Mouse (Mus musculus) liver, embryonic 14.5 days (tissue): ENCODE measurements around the gene Map7. TPM values are rescaled to one million over a fixed set of nuclear protein-coding genes. Genes with fewer than 3 reads are reported as not detected.

Source experiments
- ATAC-seq: fragments of 200-750 bp; cut with Nextera tagmentation; 2 replicates; pipeline ENCODE4 v1.8.0; 2017; ENCODE audit warnings: moderate number of reproducible peaks, mild to moderate bottlenecking, moderate library complexity; ENCODE audit not compliant: insufficient read depth
- DNase-seq, 3 experiments: peaks; one replicate each; pipeline ENCODE4 v3.0.0-alpha.2; 2012 to 2013; ENCODE audit warnings: low read depth in 3 of 3, low spot score in 3 of 3
- H3K27ac ChIP-seq: fragments of 300-500 bp; sonication (generic); 2 replicates; pipeline ENCODE4 v1.5.1; 2014; ENCODE audit warnings: moderate library complexity, mild to moderate bottlenecking, control low read depth, inconsistent platforms
- H3K27me3 ChIP-seq: fragments of 300-500 bp; sonication (generic); 2 replicates; pipeline ENCODE4 v1.6.1; 2014; ENCODE audit warnings: mild to moderate bottlenecking, low read length, moderate library complexity; ENCODE audit not compliant: control insufficient read depth, insufficient read depth
- H3K36me3 ChIP-seq: fragments of 300-500 bp; sonication (generic); replicated peaks from 2 replicates; pipeline ENCODE4 v1.6.1; 2014; ENCODE audit warnings: low read depth; ENCODE audit not compliant: control insufficient read depth, insufficient read depth
- H3K4me1 ChIP-seq, 2 experiments: fragments of 200-500 bp in 1 of 2; fragments of 300-500 bp in 1 of 2; sonication (generic) in 1 of 2; replicated peaks; 2 replicates each; pipeline ENCODE4 v1.6.1; 2012 to 2014; ENCODE audit warnings: antibody characterized with exemption in 1 of 2, inconsistent platforms in 1 of 2, low read length in 1 of 2; ENCODE audit not compliant: control insufficient read depth in 2 of 2, insufficient read depth in 2 of 2
- H3K4me2 ChIP-seq: fragments of 300-500 bp; sonication (generic); 2 replicates; pipeline ENCODE4 v1.6.1; 2014; ENCODE audit warnings: low read depth, mild to moderate bottlenecking, control low read depth, moderate library complexity
- H3K4me3 ChIP-seq, 2 experiments: fragments of 200-500 bp in 1 of 2; fragments of 300-500 bp in 1 of 2; sonication (generic) in 1 of 2; 2 replicates each; pipeline ENCODE4 v1.5.1; 2012 to 2014; ENCODE audit warnings: low read depth in 2 of 2, low read length in 2 of 2, mild to moderate bottlenecking in 2 of 2, control low read depth in 1 of 2, inconsistent platforms in 1 of 2, moderate library complexity in 1 of 2; ENCODE audit not compliant: insufficient read depth in 1 of 2
- H3K9ac ChIP-seq: fragments of 300-500 bp; sonication (generic); replicated peaks from 2 replicates; pipeline ENCODE4 v1.6.1; 2014; ENCODE audit warnings: mild to moderate bottlenecking, control low read depth, moderate library complexity
- H3K9me3 ChIP-seq: fragments of 300-500 bp; sonication (generic); 2 replicates; pipeline ENCODE4 v1.6.1; 2016; ENCODE audit warnings: low read length, mixed read lengths; ENCODE audit not compliant: control insufficient read depth
- CTCF ChIP-seq: IDR thresholded peaks from 2 replicates; pipeline ENCODE4 v1.5.1; 2016; ENCODE audit warnings: antibody characterized with exemption, low read depth, control low read depth
- EP300 ChIP-seq: IDR thresholded peaks from 2 replicates; pipeline ENCODE4 v1.6.1; 2016; ENCODE audit warnings: antibody characterized with exemption, low read depth
- WGBS: fragments of 180-500 bp; shearing (Covaris S2); extraction: QIAGEN DNeasy Blood & Tissue Kit; methylation state at CpG from one replicate; pipeline ENCODE4 v1.1.7; 2014; ENCODE audit not compliant: insufficient replicate concordance; 5-methylcytosine and 5-hydroxymethylcytosine counted together
- polyA plus RNA-seq, 2 experiments: library from polyadenylated mRNA; depleted of rRNA in 1 of 2; stranded (reverse) in 1 of 2; unstranded in 1 of 2; fragments of >200 nt; fragmentation: Nextera tagmentation in 1 of 2; extraction: Ambion mirVana in 1 of 2; gene quantifications; 2 replicates each; pipeline versions ENCODE4 v1.2.1 to v1.2.3; 2012 to 2014

Map7 gene
- polyA plus RNA-seq, 2 experiments: 2.2 to 2.3 TPM

GRCm38 (mm10) chr10:20236241-20236640 lies 88.0 kb downstream of the Map7 start:
- TF ChIP-seq EP300: no peak
- no peak for TF ChIP-seq CTCF
- ATAC-seq (no peak), DNase-seq (peak in 2 of 3 experiments; percentile 6 to 17)
- Histone ChIP-seq H3K36me3 (no peaks in the 10 kb centered on the region), H3K4me3 (no peak overlapping the region), H3K27ac (no peak overlapping the region), H3K9me3 (no peaks in the 10 kb centered on the region), H3K4me2 (no peak overlapping the region), H3K4me1 (peaks cover 0 to 4% of the 10 kb centered on the region in 2 experiments; a peak in 1 of 4 replicates), H3K27me3 (no peaks in the 10 kb centered on the region), H3K9ac (no peak overlapping the region)
- WGBS: 34% methylated on average over 6 of the region's 6 CpGs

GRCm38 (mm10) chr10:20238281-20238680 lies 90.0 kb downstream of the Map7 start:
- ATAC-seq: no peak
- H3K9me3 ChIP-seq: no peaks in the 10 kb centered on the region
- H3K27ac ChIP-seq: no peak overlapping the region
- WGBS: 64% methylated on average over 5 of the region's 5 CpGs
- no peak overlapping the region for H3K9ac ChIP-seq
- TF ChIP-seq CTCF (no peak), EP300 (no peak)
- peaks cover 0 to 6% of the 10 kb centered on the region in 2 experiments; a peak in 2 of 4 replicates for H3K4me1 ChIP-seq
- no peak for DNase-seq
- H3K4me2 ChIP-seq: no peak overlapping the region
- H3K27me3 ChIP-seq: no peaks in the 10 kb centered on the region
- no peak overlapping the region for H3K4me3 ChIP-seq
- no peaks in the 10 kb centered on the region for H3K36me3 ChIP-seq

DNA sequence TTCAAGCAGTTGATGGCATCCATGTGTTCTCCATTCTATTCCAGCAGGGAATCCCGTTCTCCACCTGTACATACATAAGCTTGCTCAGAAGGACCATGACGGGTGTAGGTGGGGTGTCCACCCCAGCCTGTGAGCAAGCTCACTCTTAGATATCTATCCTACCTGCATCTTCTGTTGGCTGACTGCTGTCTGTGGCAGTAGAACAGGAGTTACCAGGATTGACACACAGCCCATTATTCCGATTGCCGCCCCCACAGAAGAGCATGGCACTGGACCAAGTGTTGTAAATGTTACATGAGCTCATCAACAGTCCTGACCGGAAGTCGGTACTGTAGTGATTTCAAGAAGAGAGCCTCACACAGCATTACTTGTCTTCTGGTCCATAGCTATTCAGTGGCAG lies 92.6 kb downstream of the Map7 start:
- no peak overlapping the region for H3K9ac ChIP-seq
- DNase-seq: no peak
- peaks cover 0 to 2% of the 10 kb centered on the region in 2 experiments; a peak in 1 of 4 replicates for H3K4me1 ChIP-seq
- H3K4me3 ChIP-seq: no peak overlapping the region
- 76% methylated on average over 6 of the region's 6 CpGs for WGBS
- H3K9me3 ChIP-seq: no peaks in the 10 kb centered on the region
- H3K27ac ChIP-seq: no peak overlapping the region
- no peak overlapping the region for H3K4me2 ChIP-seq
- no peaks in the 10 kb centered on the region for H3K27me3 ChIP-seq
- ATAC-seq: no peak
- TF ChIP-seq EP300 (no peak), CTCF (no peak)
- H3K36me3 ChIP-seq: no peaks in the 10 kb centered on the region

DNA sequence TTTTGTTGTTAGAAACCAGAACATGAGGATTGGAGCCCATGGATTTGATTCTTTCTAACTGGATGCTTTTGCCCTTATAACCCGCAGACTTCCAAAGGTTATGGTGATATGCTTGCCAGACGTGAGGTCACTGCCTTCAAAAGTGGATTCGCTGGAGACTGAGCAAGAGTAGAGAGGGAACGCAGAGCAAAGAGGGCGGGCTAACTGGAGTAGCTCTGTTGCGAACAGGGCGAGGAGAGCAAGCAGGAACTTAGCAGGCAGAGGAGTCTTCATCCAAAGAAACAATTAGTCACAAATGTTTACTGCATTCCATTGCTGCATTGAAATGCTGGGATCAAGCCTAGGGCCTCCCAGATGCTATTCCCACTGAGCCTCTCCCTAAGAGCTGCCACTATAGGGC lies 95.0 kb downstream of the Map7 start:
- Histone ChIP-seq H3K9me3 (no peaks in the 10 kb centered on the region), H3K4me1 (peaks cover 0 to 2% of the 10 kb centered on the region in 2 experiments; a peak in 1 of 4 replicates), H3K36me3 (no peaks in the 10 kb centered on the region), H3K4me2 (no peak overlapping the region), H3K4me3 (no peak overlapping the region), H3K27me3 (no peaks in the 10 kb centered on the region), H3K9ac (no peak overlapping the region), H3K27ac (no peak overlapping the region)
- ATAC-seq: no peak
- no peak for TF ChIP-seq EP300
- TF ChIP-seq CTCF: no peak
- WGBS: 72% methylated on average over 7 of the region's 7 CpGs
- no peak for DNase-seq

DNA sequence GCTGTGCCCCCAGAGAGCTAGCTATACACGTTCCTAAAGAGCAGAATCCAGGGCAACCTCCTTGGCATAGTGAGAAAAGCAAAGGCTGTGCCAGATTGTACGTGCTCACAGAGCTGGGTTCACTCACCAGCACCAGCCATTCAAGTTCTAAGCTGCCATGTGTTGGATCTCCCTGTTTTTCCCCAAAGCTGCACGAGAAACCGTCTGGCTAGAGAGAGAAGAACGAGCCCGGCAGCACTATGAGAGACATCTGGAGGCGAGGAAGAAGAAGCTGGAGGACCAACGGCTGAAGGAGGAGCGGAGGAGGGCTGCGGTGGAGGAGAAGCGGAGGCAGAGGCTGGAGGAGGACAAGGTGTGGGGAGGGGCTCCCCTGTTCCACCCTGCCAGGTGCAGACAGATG lies 96.8 kb downstream of the Map7 start:
- ATAC-seq (no peak), DNase-seq (no peak)
- Histone ChIP-seq H3K9me3 (no peaks in the 10 kb centered on the region), H3K4me1 (peaks cover 0 to 2% of the 10 kb centered on the region in 2 experiments; a peak in 1 of 4 replicates), H3K4me2 (no peak overlapping the region), H3K36me3 (no peaks in the 10 kb centered on the region), H3K27ac (no peak overlapping the region), H3K4me3 (no peak overlapping the region), H3K27me3 (no peaks in the 10 kb centered on the region), H3K9ac (no peak overlapping the region)
- TF ChIP-seq EP300 (no peak), CTCF (no peak)
- 77% methylated on average over 11 of the region's 11 CpGs for WGBS
